Mouse (Mus musculus): Measurements from ENCODE around the gene Usp13. TPM values are rescaled to one million over a fixed set of nuclear protein-coding genes. Genes with fewer than 3 reads are reported as not detected.

Gene Usp13
- polyA plus RNA-seq, 1 experiment, result 5.6 TPM

- TF ChIP-seq TCF12 (IDR thresholded peaks at IDR 0.05; ENCODE audit: insufficient read depth, poor library complexity, severe bottlenecking), result no peak
- TF ChIP-seq MYOD1 (IDR thresholded peaks at IDR 0.05; ENCODE audit: control insufficient read depth in 1 of 3, insufficient read length in 2 of 3, low read depth in 2 of 3), result peak in 1 of 3 experiments; percentile 13
- Histone ChIP-seq H3K36me3 (ENCODE audit: control insufficient read depth, insufficient read depth) (no peaks in the 10 kb centered on the region), H3K4me2 (ENCODE audit: low read depth) (peak overlapping the region; percentile 31), H3K79me2 (ENCODE audit: control insufficient read depth, insufficient read depth) (no peaks in the 10 kb centered on the region), H3ac (ENCODE audit: control insufficient read depth, insufficient read length) (no peak overlapping the region), H3K27me3 (ENCODE audit: control insufficient read depth, insufficient read depth, insufficient read length) (no peaks in the 10 kb centered on the region), H3K4me3 (no peak overlapping the region)
Observed at GRCm38 (mm10) chr3:32822620-32823019, 5.3 kb downstream of the Usp13 start.

- Histone ChIP-seq H3K4me2 (ENCODE audit: low read depth) (no peak overlapping the region), H3K27me3 (ENCODE audit: control insufficient read depth, insufficient read depth, insufficient read length) (no peaks in the 10 kb centered on the region), H3K79me2 (ENCODE audit: control insufficient read depth, insufficient read depth) (no peaks in the 10 kb centered on the region), H3K4me3 (no peak overlapping the region), H3K36me3 (ENCODE audit: control insufficient read depth, insufficient read depth) (no peaks in the 10 kb centered on the region), H3ac (ENCODE audit: control insufficient read depth, insufficient read length) (no peak overlapping the region)
- no peak for TF ChIP-seq REST (IDR thresholded peaks at IDR 0.05; ENCODE audit: insufficient read depth, insufficient read length)
- no peak for TF ChIP-seq USF1 (IDR thresholded peaks at IDR 0.05; ENCODE audit: low read depth)
- no peak for TF ChIP-seq MAX (IDR thresholded peaks at IDR 0.05; ENCODE audit: low read depth)
- TF ChIP-seq E2F4 (IDR thresholded peaks at IDR 0.05; ENCODE audit: insufficient read depth), result no peak
- no peak for TF ChIP-seq POLR2AphosphoS2 (IDR thresholded peaks at IDR 0.05; ENCODE audit: insufficient read length, low read depth)
- no peak for TF ChIP-seq MYOG (IDR thresholded peaks at IDR 0.05; ENCODE audit: control insufficient read depth in 1 of 3, insufficient read depth in 1 of 3, insufficient read length in 2 of 3, low read depth in 2 of 3)
- TF ChIP-seq CEBPB (IDR thresholded peaks at IDR 0.05; ENCODE audit: insufficient read depth, poor library complexity, severe bottlenecking), result no peak
- no peak for TF ChIP-seq TCF3 (IDR thresholded peaks at IDR 0.05; ENCODE audit: insufficient read length, low read depth)
- TF ChIP-seq POLR2A (IDR thresholded peaks at IDR 0.05; ENCODE audit: insufficient read length, low read depth), result no peak
- no peak for TF ChIP-seq TCF12 (IDR thresholded peaks at IDR 0.05; ENCODE audit: insufficient read depth, poor library complexity, severe bottlenecking)
Observed at GRCm38 (mm10) chr3:32824923-32825322, 7.6 kb downstream of the Usp13 start.

- Histone ChIP-seq H3K4me3 (no peak overlapping the region), H3K4me2 (ENCODE audit: low read depth) (no peak overlapping the region), H3K36me3 (ENCODE audit: control insufficient read depth, insufficient read depth) (no peaks in the 10 kb centered on the region), H3K79me2 (ENCODE audit: control insufficient read depth, insufficient read depth) (no peaks in the 10 kb centered on the region), H3K27me3 (ENCODE audit: control insufficient read depth, insufficient read depth, insufficient read length) (no peaks in the 10 kb centered on the region), H3ac (ENCODE audit: control insufficient read depth, insufficient read length) (no peak overlapping the region)
- TF ChIP-seq REST (IDR thresholded peaks at IDR 0.05; ENCODE audit: insufficient read depth, insufficient read length), result no peak
- TF ChIP-seq TCF3 (IDR thresholded peaks at IDR 0.05; ENCODE audit: insufficient read length, low read depth), result no peak
- no peak for TF ChIP-seq MYOG (IDR thresholded peaks at IDR 0.05; ENCODE audit: control insufficient read depth in 1 of 3, insufficient read depth in 1 of 3, insufficient read length in 2 of 3, low read depth in 2 of 3)
- no peak for TF ChIP-seq CEBPB (IDR thresholded peaks at IDR 0.05; ENCODE audit: insufficient read depth, poor library complexity, severe bottlenecking)
- TF ChIP-seq USF1 (IDR thresholded peaks at IDR 0.05; ENCODE audit: low read depth), result no peak
- no peak for TF ChIP-seq SRF (IDR thresholded peaks at IDR 0.05; ENCODE audit: control insufficient read depth, insufficient read length, low read depth)
- TF ChIP-seq TCF12 (IDR thresholded peaks at IDR 0.05; ENCODE audit: insufficient read depth, poor library complexity, severe bottlenecking), result no peak
- TF ChIP-seq MYOD1 (IDR thresholded peaks at IDR 0.05; ENCODE audit: control insufficient read depth in 1 of 3, insufficient read length in 2 of 3, low read depth in 2 of 3), result no peak
- no peak for TF ChIP-seq POLR2A (IDR thresholded peaks at IDR 0.05; ENCODE audit: insufficient read length, low read depth)
- TF ChIP-seq E2F4 (IDR thresholded peaks at IDR 0.05; ENCODE audit: insufficient read depth), result no peak
- no peak for TF ChIP-seq MAX (IDR thresholded peaks at IDR 0.05; ENCODE audit: low read depth)
- no peak for TF ChIP-seq POLR2AphosphoS2 (IDR thresholded peaks at IDR 0.05; ENCODE audit: insufficient read length, low read depth)
Observed at GRCm38 (mm10) chr3:32825964-32826479, 8.7 kb downstream of the Usp13 start.

- Histone ChIP-seq H3K27me3 (ENCODE audit: control insufficient read depth, insufficient read depth, insufficient read length) (no peaks in the 10 kb centered on the region), H3K36me3 (ENCODE audit: control insufficient read depth, insufficient read depth) (no peaks in the 10 kb centered on the region), H3ac (ENCODE audit: control insufficient read depth, insufficient read length) (no peak overlapping the region), H3K79me2 (ENCODE audit: control insufficient read depth, insufficient read depth) (no peaks in the 10 kb centered on the region), H3K4me3 (no peak overlapping the region), H3K4me2 (ENCODE audit: low read depth) (no peak overlapping the region)
- TF ChIP-seq MYOD1 (IDR thresholded peaks at IDR 0.05; ENCODE audit: control insufficient read depth in 1 of 3, insufficient read length in 2 of 3, low read depth in 2 of 3) (no peak), REST (IDR thresholded peaks at IDR 0.05; ENCODE audit: insufficient read depth, insufficient read length) (no peak), MYOG (IDR thresholded peaks at IDR 0.05; ENCODE audit: control insufficient read depth in 1 of 3, insufficient read depth in 1 of 3, insufficient read length in 2 of 3, low read depth in 2 of 3) (peak in 1 of 3 experiments; percentile 6)
Observed at GRCm38 (mm10) chr3:32826701-32827100, 9.4 kb downstream of the Usp13 start.

- no peak overlapping the region for H3ac ChIP-seq (ENCODE audit: control insufficient read depth, insufficient read length)
- no peak overlapping the region for H3K4me2 ChIP-seq (ENCODE audit: low read depth)
- no peaks in the 10 kb centered on the region for H3K79me2 ChIP-seq (ENCODE audit: control insufficient read depth, insufficient read depth)
- H3K36me3 ChIP-seq (ENCODE audit: control insufficient read depth, insufficient read depth), result no peaks in the 10 kb centered on the region
- TF ChIP-seq POLR2AphosphoS2 (IDR thresholded peaks at IDR 0.05; ENCODE audit: insufficient read length, low read depth), result no peak
- TF ChIP-seq E2F4 (IDR thresholded peaks at IDR 0.05; ENCODE audit: insufficient read depth), result no peak
- TF ChIP-seq SRF (IDR thresholded peaks at IDR 0.05; ENCODE audit: control insufficient read depth, insufficient read length, low read depth), result no peak
- no peak for TF ChIP-seq MYOD1 (IDR thresholded peaks at IDR 0.05; ENCODE audit: control insufficient read depth in 1 of 3, insufficient read length in 2 of 3, low read depth in 2 of 3)
- no peak for TF ChIP-seq CEBPB (IDR thresholded peaks at IDR 0.05; ENCODE audit: insufficient read depth, poor library complexity, severe bottlenecking)
- no peak for TF ChIP-seq POLR2A (IDR thresholded peaks at IDR 0.05; ENCODE audit: insufficient read length, low read depth)
- TF ChIP-seq REST (IDR thresholded peaks at IDR 0.05; ENCODE audit: insufficient read depth, insufficient read length), result no peak
- no peak for TF ChIP-seq TCF3 (IDR thresholded peaks at IDR 0.05; ENCODE audit: insufficient read length, low read depth)
- no peak for TF ChIP-seq USF1 (IDR thresholded peaks at IDR 0.05; ENCODE audit: low read depth)
- TF ChIP-seq MAX (IDR thresholded peaks at IDR 0.05; ENCODE audit: low read depth), result no peak
- H3K27me3 ChIP-seq (ENCODE audit: control insufficient read depth, insufficient read depth, insufficient read length), result no peaks in the 10 kb centered on the region
- no peak overlapping the region for H3K4me3 ChIP-seq
Observed at GRCm38 (mm10) chr3:32833871-32834270, 16.5 kb downstream of the Usp13 start.
